Comparison of ENCODE assay signal across 12 mouse cellular contexts in the genomic region with DNA sequence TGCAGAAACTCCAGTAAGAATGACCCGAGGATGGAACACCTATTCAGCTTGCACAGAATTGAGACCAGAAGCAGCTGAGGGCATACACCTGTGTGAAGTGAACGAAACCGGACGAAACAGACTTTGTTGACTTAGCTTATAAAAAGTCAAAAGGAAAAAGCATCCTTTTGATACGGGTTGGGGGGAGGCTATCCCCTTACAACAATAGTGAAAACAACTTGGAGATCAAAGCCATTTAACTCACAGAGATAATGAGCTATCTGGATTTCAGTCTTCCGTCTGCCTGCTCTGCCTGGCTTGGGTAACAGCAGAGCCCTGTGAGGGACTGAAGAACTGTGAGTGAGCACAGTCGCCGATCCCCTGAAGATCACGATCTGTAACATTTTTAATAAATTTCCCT. TPM values are rescaled to one million over a fixed set of nuclear protein-coding genes. Genes with fewer than 3 reads are reported as not detected.
A peak's percentile ranks its signal among the peaks of the same experiment; 100 is the strongest.
DNase-seq lines count a peak whose midpoint lies in the region; ATAC-seq lines count a peak whose summit lies in the region.
"Had no signal": no experiment of that assay in that cellular context is flagged by ENCODE, and none has a peak within 500 bp of the region (broad histone marks: within the 10 kb centered on the region; RNA-seq: fewer than 3 reads in every experiment).

No protein-coding gene starts in this region.

- no peak for ATAC-seq in CD4-positive, CD25-positive, alpha-beta regulatory T cell, adult 4 months
- no peak for ATAC-seq in heart, embryonic 14.5 days (ENCODE audit: insufficient number of reproducible peaks, insufficient read depth, low FRiP score, low read depth)
- no peak for ATAC-seq in liver, embryonic 15.5 days (ENCODE audit: insufficient read depth)
- no peak for ATAC-seq in stomach, embryonic 16.5 days (ENCODE audit: insufficient read depth, low FRiP score)
- ATAC-seq: liver, embryonic 12.5 days had no signal

- H3K36me3 ChIP-seq in heart, embryonic 14.5 days (ENCODE audit: control insufficient read depth, insufficient read depth, low read length) = no peaks in the 10 kb centered on the region
- H3K36me3 ChIP-seq in liver, embryonic 15.5 days (replicated peaks) = peaks cover 7% of the 10 kb centered on the region; the same call in 1 of the 2 replicates
- H3K36me3 ChIP-seq in stomach, embryonic 16.5 days (ENCODE audit: control insufficient read depth, insufficient read depth, low read length) = no peaks in the 10 kb centered on the region

- no peaks in the 10 kb centered on the region for H3K27me3 ChIP-seq in heart, embryonic 14.5 days (ENCODE audit: control insufficient read depth, insufficient read depth, low read length)
- H3K27me3 ChIP-seq in liver, embryonic 15.5 days = no peaks in the 10 kb centered on the region
- no peaks in the 10 kb centered on the region for H3K27me3 ChIP-seq in stomach, embryonic 16.5 days (ENCODE audit: control insufficient read depth, insufficient read depth, low read length)

- 0 out of 2 replicates have a peak overlapping the region, but pooled peaks have one; percentile 41 for H3K4me2 ChIP-seq in heart, embryonic 14.5 days (ENCODE audit: low read length)
- H3K4me2 ChIP-seq in liver, embryonic 15.5 days = no peak overlapping the region
- no peak overlapping the region for H3K4me2 ChIP-seq in stomach, embryonic 16.5 days (ENCODE audit: low read depth, low read length)
- H3K4me2 ChIP-seq: liver, embryonic 12.5 days; midbrain, embryonic 11.5 days had no signal

- no peak overlapping the region for H3K4me3 ChIP-seq in heart, embryonic 14.5 days (ENCODE audit: control insufficient read depth in 1 of 2, insufficient read depth in 1 of 2, low read depth in 1 of 2, low read length in 2 of 2)
- no peak overlapping the region for H3K4me3 ChIP-seq in liver, embryonic 15.5 days (replicated peaks)
- H3K4me3 ChIP-seq in stomach, embryonic 16.5 days (replicated peaks; ENCODE audit: low read length) = no peak overlapping the region
- H3K4me3 ChIP-seq: erythroblast, embryonic 14.5 days; liver, embryonic 12.5 days had no signal

- H3K4me1 ChIP-seq in heart, embryonic 14.5 days (ENCODE audit: control insufficient read depth in 2 of 2, insufficient read depth in 2 of 2, low read length in 2 of 2) = peaks cover 16 to 19% of the 10 kb centered on the region in 2 experiments
- H3K4me1 ChIP-seq in liver, embryonic 15.5 days (replicated peaks) = peaks cover 68% of the 10 kb centered on the region
- H3K4me1 ChIP-seq in stomach, embryonic 16.5 days (ENCODE audit: control insufficient read depth, insufficient read depth, low read length) = peaks cover 33% of the 10 kb centered on the region

- H3K9ac ChIP-seq in heart, embryonic 14.5 days (ENCODE audit: low read length) = no peak overlapping the region
- no peak overlapping the region for H3K9ac ChIP-seq in liver, embryonic 15.5 days
- no peak overlapping the region for H3K9ac ChIP-seq in stomach, embryonic 16.5 days (ENCODE audit: low read length)

- peak; percentile 55 for DNase-seq in CD4-positive, CD25-positive, alpha-beta regulatory T cell, adult 2 months (ENCODE audit: low read depth, low spot score)
- DNase-seq in heart, adult 8-10 months (ENCODE audit: low spot score) = no peak
- no peak for DNase-seq in liver
- DNase-seq in adrenal gland, adult 8-10 months = no peak
- DNase-seq: cerebellum, adult 9-10 months had no signal

- no peak overlapping the region for H3K27ac ChIP-seq in heart, embryonic 14.5 days (replicated peaks in 1 of 2; ENCODE audit: control insufficient read depth in 1 of 2, insufficient read depth in 1 of 2, low read depth in 2 of 2, low read length in 2 of 2)
- H3K27ac ChIP-seq in liver, embryonic 15.5 days (replicated peaks) = 0 out of 2 replicates have a peak overlapping the region, but pooled peaks have one; percentile 66
- H3K27ac ChIP-seq in stomach, embryonic 16.5 days (ENCODE audit: low read length) = 0 out of 2 replicates have a peak overlapping the region, but pooled peaks have one; percentile 48

- 32% methylated on average over 9 of the region's 9 CpGs for WGBS in heart, embryonic 14.5 days
- WGBS in liver, embryonic 15.5 days (ENCODE audit: insufficient replicate concordance) = 60% methylated on average over 9 of the region's 9 CpGs
- WGBS in stomach, embryonic 16.5 days = 61% methylated on average over 9 of the region's 9 CpGs

- H3K9me3 ChIP-seq in heart, embryonic 14.5 days (ENCODE audit: control insufficient read depth, low read length) = 0 out of 2 replicates have a peak, but pooled peaks cover 6% of the 10 kb centered on the region
- no peaks in the 10 kb centered on the region for H3K9me3 ChIP-seq in liver, embryonic 15.5 days (replicated peaks)
- peaks cover 4% of the 10 kb centered on the region; the same call in 1 of the 2 replicates for H3K9me3 ChIP-seq in stomach, embryonic 16.5 days (replicated peaks; ENCODE audit: control insufficient read depth, low read length)

RNA-seq across cellular contexts. Expression of gene She, which starts 37.8 kb away (rescaled TPM):
- polyA plus RNA-seq in CD4-positive, CD25-positive, alpha-beta regulatory T cell, adult 4 months (2017; shearing (Covaris generic)) = 10 to 100 TPM in 1 of 2 experiments, 1 to 10 TPM in 1; 8.9 to 12.5 TPM
- polyA plus RNA-seq in heart, embryonic 14.5 days (2014; fragmentation: Nextera tagmentation; extraction: Ambion mirVana) = 8.9 and 9.0 TPM in 2 replicates
- total RNA-seq in heart, adult 8-10 months (2022) = 10 to 100 TPM in 3 of 4 experiments, 1 to 10 TPM in 1; 8.5 to 14.1 (median 12.4) TPM
- polyA plus RNA-seq in liver, embryonic 15.5 days (2015; fragmentation: Nextera tagmentation; extraction: Ambion mirVana) = 0.93 and 1.2 TPM in 2 replicates
- polyA plus RNA-seq in stomach, embryonic 16.5 days (2015; fragmentation: Nextera tagmentation; extraction: Ambion mirVana) = 3.0 and 3.1 TPM in 2 replicates
- total RNA-seq in adrenal gland, adult 8-10 months (2022) = 10 to 100 TPM in 2 of 4 experiments, 1 to 10 TPM in 2; 5.6 to 11.6 (median 10.1) TPM
- polyA plus RNA-seq: erythroblast, embryonic 14.5 days had no signal

RNA-seq across cellular contexts. Expression of gene Il6ra, which starts 44.0 kb away (rescaled TPM):
- polyA plus RNA-seq in CD4-positive, CD25-positive, alpha-beta regulatory T cell, adult 4 months (2017; shearing (Covaris generic)) = 10 to 100 TPM; 18.3 to 20.4 TPM
- 0.32 and 0.58 TPM in 2 replicates for polyA plus RNA-seq in heart, embryonic 14.5 days (2014; fragmentation: Nextera tagmentation; extraction: Ambion mirVana)
- 1 to 10 TPM; 2.8 to 4.3 (median 3.1) TPM for total RNA-seq in heart, adult 8-10 months (2022)
- polyA plus RNA-seq in liver, embryonic 15.5 days (2015; fragmentation: Nextera tagmentation; extraction: Ambion mirVana) = 5.3 and 6.3 TPM in 2 replicates
- polyA plus RNA-seq in stomach, embryonic 16.5 days (2015; fragmentation: Nextera tagmentation; extraction: Ambion mirVana) = 2.9 and 3.2 TPM in 2 replicates
- 10 to 100 TPM in 2 of 4 experiments, 1 to 10 TPM in 2; 6.7 to 13.4 (median 10.1) TPM for total RNA-seq in adrenal gland, adult 8-10 months (2022)

Comparison
In these comparisons a context has a peak if more than half of its experiments do, and no peak if none do; other contexts are left out.
1. H3K27ac ChIP-seq: peak in liver, embryonic 15.5 days (single experiment) and stomach, embryonic 16.5 days (single experiment); none in heart, embryonic 14.5 days (0 of 2).